Mouse (Mus musculus) granulocyte monocyte progenitor cell, adult 5-6 weeks (primary cell): ENCODE results near the gene A930004D18Rik. TPM values are rescaled to one million over a fixed set of nuclear protein-coding genes. Genes with fewer than 3 reads are reported as not detected.

Source experiments
- total RNA-seq, 2 experiments: library from RNA; stranded (forward) in 1 of 2; stranded (reverse) in 1 of 2; fragments of 200-712, 200-1000 nt in 1 of 2; fragments of >200 nt in 1 of 2; fragmentation: Nextera tagmentation in 1 of 2; gene quantifications; 2 replicates each; pipeline ENCODE4 v1.2.3; 2014 to 2017

A930004D18Rik gene
- total RNA-seq, 2 experiments from 2014 or later, result not detected

Other genes with a start within 250 kb of the A930004D18Rik start
- gene H2al2a, start 40.8 kb downstream of the A930004D18Rik start, total RNA-seq (2014; fragmentation: Nextera tagmentation), result not detected in 2 replicates
- gene H2al2a, start 40.8 kb downstream of the A930004D18Rik start, total RNA-seq (2017), result not detected in 2 replicates
- not detected in 2 replicates for gene Skida1, start 11.3 kb upstream of the A930004D18Rik start, total RNA-seq (2014; fragmentation: Nextera tagmentation)
- gene Skida1, start 11.3 kb upstream of the A930004D18Rik start, total RNA-seq (2017), result not detected in 2 replicates
- gene Mllt10, start 17.5 kb upstream of the A930004D18Rik start, total RNA-seq (2014; fragmentation: Nextera tagmentation), result 76.1 and 128 TPM in 2 replicates
- gene Mllt10, start 17.5 kb upstream of the A930004D18Rik start, total RNA-seq (2017), result 51.8 and 65.0 TPM in 2 replicates